Mouse (Mus musculus) WW6 (cell line): ENCODE results near the gene Sh3bp4.

ENCODE experiments used
- DNase-seq: peaks from one replicate; pipeline ENCODE4 v3.0.0-alpha.2; 2013; ENCODE audit warnings: low read depth, low spot score

Sh3bp4 gene

GRCm38 (mm10) chr1:89184839-89185238 lies 114.6 kb downstream of the Sh3bp4 start:
- DNase-seq, result no peak

- DNase-seq, result no peak
Measured at GRCm38 (mm10) chr1:89187441-89187840, 117.2 kb downstream of the Sh3bp4 start.

- DNase-seq, result no peak
Measured at GRCm38 (mm10) chr1:89188091-89188490, 117.9 kb downstream of the Sh3bp4 start.

GRCm38 (mm10) chr1:89189204-89189603 lies 119.0 kb downstream of the Sh3bp4 start:
- DNase-seq, result peak; percentile 57

GRCm38 (mm10) chr1:89190621-89191020 lies 120.4 kb downstream of the Sh3bp4 start:
- DNase-seq, result no peak

GRCm38 (mm10) chr1:89191127-89191740 lies 121.0 kb downstream of the Sh3bp4 start:
- peak; percentile 53 for DNase-seq

GRCm38 (mm10) chr1:89192536-89193220 lies 122.5 kb downstream of the Sh3bp4 start:
- peak; percentile 58 for DNase-seq

GRCm38 (mm10) chr1:89193576-89193975 lies 123.4 kb downstream of the Sh3bp4 start:
- DNase-seq, result no peak

- peak; percentile 61 for DNase-seq
Measured at GRCm38 (mm10) chr1:89195827-89196712, 125.9 kb downstream of the Sh3bp4 start.
